Mouse (Mus musculus) induced T-regulatory cell, adult 2 months (primary cell): ENCODE measurements at regions not wholly inside any gene's neighbourhood (a gene's known extent, or its start where the extent isn't known, plus 50 kb on each side); places are given as distances from the start of the nearest gene placed in this dataset.
A peak's percentile ranks its signal among the peaks of the same experiment; 100 is the strongest.

Experiments
- DNase-seq: peaks from one replicate; pipeline ENCODE4 v3.0.0-alpha.2; 2012; ENCODE audit warnings: low read depth

DNA sequence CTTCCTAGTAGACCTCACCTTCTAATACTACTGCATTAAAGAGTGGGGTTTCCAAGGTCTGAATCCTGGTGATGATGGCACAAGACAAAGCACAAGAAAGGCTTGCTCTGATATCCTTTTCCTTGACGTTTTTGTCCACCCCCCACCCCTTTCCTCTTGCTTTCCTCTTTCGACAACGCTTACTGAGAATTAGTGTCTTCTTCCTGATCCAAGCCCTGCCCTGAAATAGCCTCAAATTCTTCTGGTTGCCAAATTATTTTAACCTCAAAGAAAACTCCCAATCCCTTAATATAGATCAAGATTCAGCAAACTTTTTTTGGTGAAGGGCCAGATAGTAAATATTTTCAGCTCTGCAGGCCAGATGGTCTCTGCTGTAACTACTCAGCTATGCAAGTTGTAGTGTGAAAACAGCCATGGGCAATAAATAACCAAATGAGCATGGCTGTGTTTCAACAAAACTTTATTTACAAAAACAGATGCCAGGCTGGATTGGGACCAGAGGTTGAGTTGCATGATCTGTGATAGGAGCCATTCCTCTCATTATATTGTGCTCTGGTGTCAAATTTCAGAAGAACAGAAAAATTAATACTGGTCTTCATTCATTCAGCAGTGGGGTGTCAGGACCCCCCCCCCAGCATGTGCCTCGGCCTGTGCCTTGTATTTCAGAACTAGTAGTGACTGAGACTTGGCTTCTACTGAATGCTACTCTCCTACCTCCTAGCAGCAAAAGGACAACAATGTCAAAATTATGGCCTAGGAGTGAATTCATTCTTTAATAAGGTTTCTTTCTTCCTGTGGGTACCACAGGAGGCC lies 218.5 kb upstream of the Nrip1 start:
- no peak for DNase-seq

DNA sequence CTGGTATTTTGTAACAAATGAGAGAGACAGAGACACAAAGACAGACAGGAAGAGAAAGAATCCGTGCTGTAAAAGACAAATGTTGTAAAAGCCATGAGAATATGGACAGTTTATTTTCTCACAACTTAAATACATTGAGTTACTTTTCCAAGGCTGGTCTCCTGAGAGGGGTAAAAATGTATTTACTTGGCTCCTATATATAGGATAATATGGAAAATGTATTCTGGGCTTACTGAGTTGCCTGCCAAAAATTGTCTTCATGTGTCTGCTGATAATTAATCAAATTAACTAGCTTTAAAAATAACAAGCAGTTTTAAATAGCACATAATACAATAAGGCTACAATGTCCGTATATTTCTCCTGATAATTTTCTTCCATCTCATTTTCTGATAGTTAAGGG lies 216.2 kb upstream of the Nrip1 start:
- DNase-seq: no peak

DNA sequence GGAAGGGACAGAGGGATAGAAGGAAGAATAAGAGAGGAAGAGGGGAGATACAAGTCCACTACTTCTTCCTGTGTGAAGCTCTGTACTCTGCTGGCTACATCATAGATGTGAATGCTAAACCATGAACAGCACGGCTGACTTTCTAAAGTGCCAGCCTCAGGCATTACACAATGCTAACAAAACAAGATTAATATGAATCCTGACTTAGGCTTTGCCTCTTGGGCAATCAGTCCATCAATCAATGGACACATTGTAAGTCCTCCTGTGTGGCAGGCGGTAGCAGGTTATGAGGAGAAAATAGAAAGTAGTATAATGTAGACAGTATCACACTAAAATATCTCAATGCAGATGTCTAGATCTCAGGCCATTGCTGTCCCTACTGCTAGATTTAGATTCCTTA lies 203.6 kb upstream of the Nrip1 start:
- no peak for DNase-seq

DNA sequence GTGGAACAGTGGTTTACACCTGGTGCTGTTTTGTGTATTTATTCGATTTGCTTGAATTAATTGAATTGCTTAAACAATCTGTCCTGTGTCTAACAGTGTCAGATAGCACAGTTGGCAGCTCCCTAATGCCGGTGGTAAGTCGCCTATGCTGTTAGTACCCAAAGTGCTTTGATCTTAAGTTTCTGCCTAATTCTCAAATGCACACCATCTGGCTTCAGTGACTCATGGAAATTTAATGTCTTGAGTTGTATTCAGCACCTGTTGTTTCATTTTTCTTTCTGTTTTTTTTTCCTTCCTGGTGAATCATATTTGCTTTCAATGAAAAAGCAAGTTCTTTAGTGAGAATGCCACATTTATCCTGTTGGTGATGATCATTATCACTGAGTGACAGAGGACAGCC lies 201.7 kb upstream of the Nrip1 start:
- peak; percentile 9 for DNase-seq

DNA sequence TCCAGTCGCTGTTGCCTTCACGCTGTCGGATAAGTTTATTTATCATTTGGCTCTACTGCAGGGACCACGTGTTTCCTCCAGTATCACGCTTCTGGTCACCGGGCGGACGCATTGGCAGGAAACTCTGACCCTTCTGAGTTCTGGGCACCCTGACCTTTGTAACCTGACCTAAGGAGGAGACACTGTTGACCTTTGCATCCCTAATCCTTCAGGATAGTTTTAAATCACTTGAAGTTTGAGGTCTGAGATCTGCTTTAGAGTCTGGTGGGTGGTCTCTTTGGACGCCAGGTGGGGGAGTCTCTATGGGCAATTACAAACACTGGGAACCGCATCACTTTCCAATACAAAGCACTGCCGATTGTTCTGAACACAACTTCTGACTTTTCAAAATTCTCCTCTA lies 192.6 kb upstream of the Nrip1 start:
- DNase-seq: no peak

DNA sequence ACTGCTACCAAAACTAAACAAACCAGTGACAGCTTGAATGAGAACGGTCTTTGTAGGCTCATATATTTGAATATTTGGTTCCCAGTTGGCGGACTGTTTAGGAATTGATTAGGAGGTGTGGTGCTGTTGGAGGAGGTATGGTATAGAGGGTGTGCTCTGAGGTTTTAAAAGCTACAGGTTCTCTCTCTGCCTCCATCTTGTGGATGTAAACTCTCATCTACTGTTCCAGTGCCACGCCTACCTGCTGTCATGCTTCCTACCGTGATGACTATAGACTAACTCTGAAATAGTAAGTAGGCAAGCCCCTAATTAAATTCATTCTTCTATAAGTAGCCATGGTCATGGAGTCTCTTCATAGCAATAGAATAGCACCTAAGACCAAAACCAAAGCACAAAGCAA lies 181.2 kb upstream of the Nrip1 start:
- peak; percentile 28 for DNase-seq

DNA sequence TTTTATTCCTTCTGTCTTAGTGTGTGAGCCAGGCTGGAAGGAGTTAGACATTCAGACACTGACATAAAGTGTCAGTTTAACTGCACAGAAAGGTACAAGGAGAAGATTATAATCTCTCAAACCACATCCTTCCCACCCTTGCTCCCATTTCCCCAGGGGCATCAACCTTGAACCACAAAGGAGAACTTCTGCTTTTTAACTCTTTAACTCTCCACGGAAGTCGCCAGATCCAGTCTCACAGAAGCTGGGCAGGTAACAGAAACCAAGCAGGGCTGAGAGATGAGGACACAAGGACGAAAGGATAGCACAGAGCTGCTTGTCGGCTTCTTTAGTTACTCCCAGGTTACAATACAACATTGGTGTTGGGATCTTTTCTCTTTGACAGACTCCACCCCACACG lies 176.0 kb upstream of the Nrip1 start:
- peak; percentile 59 for DNase-seq

DNA sequence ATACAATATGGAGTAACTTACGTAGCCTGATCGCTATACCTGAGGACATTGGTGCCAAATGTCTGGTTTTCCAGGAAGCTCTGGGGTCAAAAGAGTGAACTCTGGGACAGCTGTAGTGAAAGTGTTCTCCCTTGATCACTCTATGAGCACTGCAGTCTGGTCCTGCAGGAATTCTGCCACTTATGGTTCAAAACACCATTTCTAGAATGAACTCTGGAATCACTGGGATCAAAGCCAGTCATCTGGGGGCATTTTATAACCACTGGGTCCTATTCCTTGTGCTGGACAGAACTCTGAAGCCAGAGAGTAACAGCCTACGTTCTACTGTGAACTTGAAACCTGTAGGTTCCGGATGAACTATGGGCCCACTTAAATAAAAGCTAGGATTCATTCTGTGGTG lies 173.5 kb upstream of the Nrip1 start:
- DNase-seq: no peak

DNA sequence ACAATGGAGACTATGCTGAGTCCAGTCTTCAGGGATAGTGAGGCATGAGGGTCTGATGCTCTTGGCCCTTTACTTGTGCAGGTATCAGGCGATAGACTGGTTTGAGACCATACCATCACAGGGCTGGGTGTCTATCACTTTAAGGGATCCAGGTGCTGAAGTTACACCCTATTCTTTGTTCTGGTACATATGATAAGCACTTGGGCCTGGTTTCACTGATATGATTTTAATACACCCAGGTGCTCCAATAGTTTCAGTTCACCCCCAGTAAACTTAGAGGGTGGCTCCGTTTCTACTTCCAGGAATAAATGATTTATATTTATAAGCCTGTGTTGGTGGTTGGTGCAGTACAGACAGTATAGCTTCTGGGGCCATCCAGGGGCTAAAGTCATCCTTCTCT lies 173.0 kb upstream of the Nrip1 start:
- DNase-seq: no peak

DNA sequence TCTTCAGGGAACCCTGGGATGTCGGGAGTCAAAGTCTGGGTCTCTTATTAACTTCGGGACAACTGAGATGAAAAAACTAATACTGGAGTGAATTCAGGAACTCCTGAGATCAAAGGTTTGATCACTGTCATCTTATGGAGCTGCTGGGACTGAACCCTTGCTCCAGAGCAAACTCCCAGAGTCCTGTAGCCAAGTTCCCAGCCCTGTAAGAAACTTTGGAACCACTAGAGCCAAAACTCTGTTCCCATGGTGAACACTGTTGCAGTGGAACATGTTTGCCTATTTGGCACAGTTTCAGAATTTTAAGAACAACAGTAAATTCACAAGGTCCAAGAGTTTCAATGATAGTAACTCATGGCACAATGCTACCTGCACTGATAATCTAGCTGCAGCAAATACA lies 172.3 kb upstream of the Nrip1 start:
- no peak for DNase-seq

DNA sequence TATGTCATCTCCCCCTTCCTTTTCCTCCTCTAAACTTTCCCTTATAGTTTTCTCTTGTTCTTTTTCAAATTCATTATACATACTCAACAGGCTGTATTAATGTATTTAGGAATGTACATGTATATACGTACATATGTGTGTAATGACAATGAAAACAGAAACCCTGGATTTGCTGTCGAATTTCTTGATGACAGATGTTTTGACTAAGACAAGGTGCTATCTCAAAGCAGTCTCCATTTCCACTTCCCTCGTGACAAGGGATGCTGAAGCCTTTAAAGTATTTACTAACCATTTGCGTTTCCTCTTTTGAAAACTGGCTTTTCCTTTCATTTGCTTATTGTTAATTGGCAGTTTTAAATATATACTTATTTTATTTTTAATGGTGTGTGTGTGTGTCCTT lies 171.3 kb upstream of the Nrip1 start:
- DNase-seq: no peak

DNA sequence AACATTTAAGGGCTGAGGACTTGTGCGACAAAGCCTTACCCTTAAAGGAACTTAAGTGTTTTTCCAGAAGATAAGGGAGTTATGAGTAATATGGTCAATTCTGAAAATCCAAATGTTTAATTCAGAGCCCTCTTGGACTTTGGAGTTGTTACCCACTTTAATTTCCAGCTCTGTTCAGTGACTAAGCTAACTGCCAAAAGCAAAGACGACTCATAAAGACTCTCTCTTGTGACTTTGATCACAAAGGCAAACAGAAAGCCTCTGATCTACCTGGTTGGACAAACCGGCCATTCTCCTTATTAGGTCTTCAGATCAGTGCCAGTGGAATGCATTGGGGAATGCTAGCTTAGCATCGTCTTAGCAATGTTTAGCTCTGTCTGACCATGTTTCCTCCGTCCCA lies 167.3 kb upstream of the Nrip1 start:
- no peak for DNase-seq

DNA sequence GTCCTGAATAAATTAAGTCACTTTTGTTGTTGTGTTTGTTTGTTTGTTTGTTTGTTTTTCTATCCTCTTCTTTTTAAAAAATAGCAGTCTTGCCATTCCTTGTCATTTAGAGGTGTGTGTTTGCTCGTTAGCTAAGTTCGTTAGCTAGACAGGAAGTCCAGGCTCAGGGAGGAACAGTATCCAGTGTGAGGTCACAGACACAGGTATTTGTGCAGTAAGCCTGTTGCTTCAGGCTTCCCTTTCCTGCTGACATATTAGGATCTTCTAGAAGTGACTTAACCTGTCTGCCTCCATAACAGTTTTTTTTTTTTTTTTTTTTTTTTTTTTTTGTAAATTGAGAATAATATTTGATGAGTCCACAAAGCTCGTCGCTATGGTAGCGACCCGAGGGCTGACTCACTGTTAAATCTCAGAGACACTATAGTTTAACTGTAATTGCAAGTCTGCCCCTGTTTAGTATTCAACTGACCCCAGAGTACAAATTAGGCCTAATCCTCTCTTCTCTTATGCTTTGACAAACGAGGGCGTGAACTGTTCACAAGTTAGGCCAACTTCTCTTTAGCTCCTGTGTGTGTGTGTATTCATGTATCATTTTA lies 166.8 kb upstream of the Nrip1 start:
- peak; percentile 14 for DNase-seq

DNA sequence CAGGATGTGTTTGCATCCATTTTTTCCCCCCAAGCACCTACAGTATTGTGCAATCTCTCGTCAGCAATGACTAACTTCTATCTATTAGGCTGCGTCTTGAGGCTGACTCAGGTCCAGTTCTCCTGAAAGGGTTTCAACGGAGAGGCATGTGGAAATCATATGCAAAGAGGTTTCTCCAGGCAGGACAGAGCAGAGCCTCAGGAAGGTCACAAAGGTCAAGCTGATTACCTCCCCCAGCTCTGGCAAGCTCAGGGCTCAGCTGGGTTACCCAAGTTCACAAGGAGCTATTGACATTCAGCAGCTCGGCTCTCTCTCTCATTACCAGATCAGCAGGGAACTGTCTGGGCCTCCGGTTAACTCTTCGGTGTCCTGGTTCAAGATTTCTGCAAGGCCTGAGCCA lies 166.0 kb upstream of the Nrip1 start:
- DNase-seq: no peak

DNA sequence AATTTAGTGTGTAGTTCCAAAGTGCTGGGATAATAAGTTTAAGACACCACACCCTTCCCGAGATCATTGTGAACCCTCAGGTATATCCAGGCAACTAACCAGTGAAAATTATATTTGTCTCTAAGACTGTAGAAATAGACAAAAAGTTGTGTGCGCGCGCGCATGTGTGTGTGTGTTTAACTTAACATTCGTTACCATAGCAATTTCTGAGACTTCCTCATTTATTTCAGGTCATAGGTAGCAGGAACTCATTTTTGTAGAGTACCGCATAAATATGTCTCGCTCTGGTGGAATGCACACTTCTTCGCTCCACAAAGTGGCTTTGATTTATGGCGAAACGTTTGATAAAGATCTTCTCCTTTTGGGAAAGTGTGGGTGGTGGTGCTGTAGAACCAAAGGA lies 164.2 kb upstream of the Nrip1 start:
- peak; percentile 10 for DNase-seq

DNA sequence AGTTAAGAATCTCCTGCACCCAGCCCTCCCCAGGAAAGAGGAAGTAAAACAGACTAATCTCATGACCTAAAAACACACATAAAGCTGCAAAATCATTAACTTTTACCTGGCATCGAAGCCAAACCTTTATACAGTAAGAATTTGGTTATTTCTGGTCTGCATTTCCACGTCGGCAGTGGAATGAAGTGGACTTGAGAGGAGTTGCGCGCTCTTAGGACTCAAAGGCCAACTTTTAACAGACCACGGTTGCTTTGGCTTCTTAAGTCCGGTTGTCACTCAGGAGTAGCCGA lies 159.2 kb upstream of the Nrip1 start:
- DNase-seq: peak; percentile 10

DNA sequence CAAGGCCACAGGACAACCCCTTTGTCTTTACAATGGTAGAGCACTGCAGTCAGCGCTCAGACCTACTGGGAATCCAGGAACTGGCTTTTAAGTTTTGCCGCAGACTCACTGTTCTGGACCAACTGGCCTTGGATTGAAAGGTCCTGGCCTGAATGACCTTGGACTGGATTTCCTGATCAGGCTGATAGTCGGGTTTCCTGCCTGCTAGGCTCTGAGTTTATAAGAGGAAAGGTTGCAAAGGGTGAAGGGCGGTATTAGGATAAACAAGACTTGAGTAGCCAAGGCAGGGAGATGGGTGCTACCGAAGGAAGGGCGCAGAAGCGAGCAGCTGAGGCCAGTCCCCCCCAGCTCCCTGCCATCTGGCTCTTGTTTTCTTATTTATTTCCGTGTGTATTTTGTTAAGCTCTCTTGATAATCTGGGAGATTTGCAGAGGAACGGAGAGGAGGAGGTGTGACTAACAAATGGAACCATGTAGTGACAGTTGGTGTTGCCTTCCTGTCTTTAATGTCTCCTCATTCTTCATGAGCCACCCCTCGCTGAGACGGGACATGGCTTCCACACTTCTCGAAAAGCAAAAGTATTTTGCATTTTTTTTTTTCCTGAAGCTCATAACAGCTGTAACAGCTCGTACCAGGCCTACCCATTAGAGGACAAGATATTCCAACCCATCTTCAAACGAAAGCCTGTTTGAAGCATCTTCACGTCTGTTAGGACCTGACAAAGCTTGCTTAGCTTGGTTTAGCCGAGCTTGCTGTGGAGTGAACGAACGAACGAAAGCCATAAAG lies 158.7 kb upstream of the Nrip1 start:
- DNase-seq: no peak

DNA sequence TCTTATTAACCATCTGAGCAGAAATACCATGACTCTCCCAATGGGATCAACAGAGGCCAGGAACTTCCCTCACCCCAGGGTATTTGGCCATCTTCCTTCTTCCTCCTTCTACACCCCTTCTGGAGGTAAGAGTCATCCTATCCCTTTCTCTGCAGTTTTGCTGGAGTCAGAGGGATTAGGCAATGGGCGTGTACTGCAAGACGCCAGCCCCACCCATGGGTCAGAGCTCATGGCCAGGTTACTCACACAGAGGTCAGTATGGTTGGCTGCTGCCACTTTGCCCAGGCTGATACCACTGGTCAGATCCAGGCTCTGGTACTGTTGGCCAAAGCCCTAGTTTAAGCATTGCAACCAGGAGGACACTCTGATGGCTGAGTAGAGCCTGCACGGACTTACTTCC lies 157.3 kb upstream of the Nrip1 start:
- DNase-seq: no peak

DNA sequence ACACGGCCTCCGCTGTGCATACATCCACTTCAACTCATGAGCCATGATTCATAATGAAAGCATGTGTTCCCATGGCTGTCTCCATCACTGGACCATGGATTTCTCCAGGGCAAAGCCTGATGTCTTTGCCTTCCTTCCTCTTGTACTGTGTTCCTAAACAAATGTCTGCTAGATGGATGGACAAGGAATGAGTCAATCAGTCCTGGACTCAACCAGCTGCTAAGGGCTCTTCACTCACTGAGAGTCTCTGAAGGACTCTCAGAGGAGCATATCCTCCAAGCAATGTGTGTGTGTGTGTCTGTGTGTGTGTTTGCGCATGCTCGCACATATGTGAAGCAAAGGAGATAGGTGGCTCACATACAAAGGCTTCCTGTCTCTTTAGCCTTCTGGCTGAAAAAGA lies 156.0 kb upstream of the Nrip1 start:
- DNase-seq: no peak

DNA sequence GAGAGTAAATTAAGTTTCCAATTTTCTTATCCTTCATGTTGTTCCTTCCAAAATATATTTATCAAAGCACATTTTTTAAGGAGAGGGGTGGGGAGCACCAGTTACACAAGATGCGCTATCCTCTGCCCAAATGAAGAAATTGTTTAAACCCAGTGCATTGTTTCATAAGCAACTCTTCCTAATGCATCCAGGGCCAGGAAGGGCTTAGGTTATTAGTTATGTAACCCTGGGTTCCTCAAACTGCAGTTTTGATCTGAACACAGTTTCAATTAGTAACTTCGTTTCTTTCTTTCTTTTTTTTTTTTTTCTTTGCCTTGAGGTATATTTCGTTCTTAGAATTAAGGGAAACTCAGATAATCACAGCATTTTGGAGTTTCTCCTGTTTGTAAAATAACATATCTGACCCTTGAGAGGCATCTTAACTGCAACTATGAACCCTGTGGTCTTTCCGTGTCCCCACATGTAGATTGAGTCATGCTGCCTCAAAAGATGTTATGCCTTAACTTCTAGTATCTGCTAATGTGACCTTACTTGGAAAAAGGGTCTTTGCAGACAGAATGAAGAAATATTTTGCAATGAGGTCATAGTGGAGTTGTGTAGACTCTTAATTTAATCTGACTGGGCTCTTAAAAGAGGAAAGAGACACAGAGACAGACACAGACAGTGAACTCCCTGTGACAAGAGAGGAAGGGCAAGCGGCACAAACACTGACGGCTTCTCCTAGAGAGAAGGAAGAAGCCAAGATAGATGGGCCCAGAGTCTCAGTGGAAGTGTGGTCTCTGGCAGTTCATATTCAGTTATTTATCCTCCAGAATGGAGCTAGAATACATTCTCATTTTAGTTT lies 153.7 kb upstream of the Nrip1 start:
- DNase-seq: no peak

DNA sequence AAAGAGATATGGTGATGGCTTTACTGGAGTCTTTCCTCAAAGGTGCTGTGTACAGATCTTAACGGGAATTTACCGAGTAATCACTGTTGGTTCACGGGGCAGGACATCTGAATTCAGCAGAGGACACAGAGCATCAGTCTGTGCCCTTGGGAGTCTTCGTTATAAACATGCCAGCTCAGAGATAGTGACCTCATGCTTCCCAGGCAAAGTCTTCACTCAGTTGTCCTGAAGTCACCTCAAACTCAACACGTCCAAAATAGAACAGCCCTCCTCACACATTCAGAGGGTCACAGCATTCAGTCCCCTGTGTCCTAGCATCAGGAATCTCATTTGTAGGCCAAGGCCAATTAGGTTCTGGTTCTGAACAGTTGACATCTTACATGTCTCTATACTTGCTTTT lies 151.9 kb upstream of the Nrip1 start:
- no peak for DNase-seq

DNA sequence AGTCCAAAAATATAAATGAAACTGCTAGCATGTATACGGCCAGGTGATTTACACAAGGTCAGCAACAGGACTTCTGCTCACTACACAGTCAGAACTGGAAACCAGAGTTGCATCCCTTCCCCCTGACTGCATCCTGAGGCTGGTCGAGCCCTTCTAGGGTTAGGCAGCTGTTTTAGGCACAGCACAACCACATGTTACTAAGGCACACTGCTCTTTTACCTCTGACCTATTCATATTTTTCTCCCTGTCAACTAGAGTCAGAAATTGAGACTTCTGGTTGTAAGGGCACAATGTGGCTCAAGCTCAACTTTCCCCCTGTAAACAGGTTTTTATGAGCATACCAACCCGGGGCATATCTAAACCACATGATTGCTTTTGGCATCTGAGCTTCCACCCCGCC lies 151.3 kb upstream of the Nrip1 start:
- DNase-seq: no peak

DNA sequence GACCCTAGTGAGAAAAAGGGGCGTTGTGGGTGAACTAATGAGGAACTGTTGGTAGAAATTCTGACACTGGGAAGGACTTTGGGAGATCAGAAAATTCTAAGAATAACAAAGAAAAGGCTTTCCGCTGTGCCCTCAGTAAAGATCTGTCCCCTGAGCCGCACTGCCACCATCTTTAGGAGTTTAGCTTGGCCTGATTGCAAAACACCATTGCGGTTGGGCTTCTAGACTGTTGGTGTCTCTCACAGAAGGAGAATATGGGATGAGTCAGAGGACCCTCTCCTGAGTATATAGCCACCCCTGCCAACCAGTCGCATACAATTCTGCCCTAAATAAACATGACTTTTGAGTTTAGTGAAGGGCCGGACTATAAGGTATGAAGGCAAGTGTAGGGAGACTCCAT lies 147.5 kb upstream of the Nrip1 start:
- no peak for DNase-seq
